Mouse (Mus musculus): ENCODE measurements around the gene Prkar1b.

DNA sequence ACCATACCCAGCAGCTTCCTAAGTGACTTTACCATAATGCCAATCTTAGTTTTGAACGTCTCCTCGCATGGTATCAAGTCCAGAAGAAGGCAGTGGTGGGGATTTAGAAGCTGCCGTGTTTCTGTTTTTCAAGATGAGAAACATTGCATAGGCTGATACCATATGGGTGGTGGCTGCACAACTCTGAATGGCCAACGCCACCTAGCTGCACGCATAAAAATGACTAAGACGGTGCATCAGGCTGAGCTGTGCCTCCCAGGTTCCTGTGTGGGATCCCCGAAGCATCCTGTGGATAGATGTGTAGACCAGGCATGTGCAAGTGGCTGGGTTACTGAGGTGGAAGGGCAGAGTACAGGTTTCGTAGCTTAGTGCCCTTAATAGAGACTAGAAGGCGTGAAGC, 42.0 kb downstream of the Prkar1b start:
- peak; percentile 67 for TF ChIP-seq CTCF (IDR thresholded peaks at IDR 0.05; ENCODE audit: insufficient read depth, low read length)
- TF ChIP-seq POLR2A (IDR thresholded peaks at IDR 0.05; ENCODE audit: borderline replicate concordance, extremely low read depth, low read depth, low read length), result no peak
